Mouse (Mus musculus): ENCODE measurements around the gene Zbtb40. TPM values are rescaled to one million over a fixed set of nuclear protein-coding genes. Genes with fewer than 3 reads are reported as not detected.

Zbtb40 gene
- total and polyA plus RNA-seq, 3 experiments, result 2.7 to 7.1 (median 6.7) TPM

DNA sequence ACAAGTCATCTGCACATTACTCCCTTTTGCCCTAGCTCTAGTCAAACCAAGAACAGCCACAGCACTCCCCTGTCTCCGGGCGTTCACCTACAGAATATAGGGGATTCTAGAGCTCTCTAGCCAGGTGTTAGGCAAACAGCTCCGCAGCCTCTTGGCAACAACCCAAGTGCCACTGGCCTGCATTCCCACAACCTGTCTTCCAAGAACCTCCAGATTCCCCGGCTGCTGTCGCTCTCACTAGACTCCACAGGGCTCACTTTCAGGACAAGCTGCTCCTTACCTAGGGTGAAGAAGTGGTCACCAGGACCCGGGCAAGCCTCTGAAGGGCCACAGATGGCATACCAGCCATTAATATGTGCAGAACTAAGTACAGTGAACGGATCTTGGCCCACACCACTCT, 17.3 kb downstream of the Zbtb40 start:
- no peak overlapping the region for H3K27ac ChIP-seq (ENCODE audit: insufficient read depth, low read depth)
- H3K36me3 ChIP-seq (replicated peaks in 1 of 2; ENCODE audit: control insufficient read depth in 1 of 2, insufficient read depth in 1 of 2, low read length in 1 of 2), result peaks cover 0 to 12% of the 10 kb centered on the region in 2 experiments
- H3K4me2 ChIP-seq (ENCODE audit: insufficient read depth, low read depth, poor library complexity, severe bottlenecking), result no peak overlapping the region
- dilution Hi-C loops (cut with MboI; ENCODE audit: extremely low pct_ligation_motif_present, extremely low pct_unique_long_range_greater_than_20kb, low sequenced_read_pairs) (no loop called here), in situ Hi-C loops (cut with MboI; ENCODE audit: low pct_ligation_motif_present, low pct_unique_long_range_greater_than_20kb, low sequenced_read_pairs) (no loop called here)
- H3K4me1 ChIP-seq (ENCODE audit: control insufficient read depth in 1 of 2, insufficient read depth in 2 of 2), result no peaks in the 10 kb centered on the region
- H3K79me2 ChIP-seq (replicated peaks; ENCODE audit: control insufficient read depth, extremely low read depth, insufficient read depth, poor library complexity, severe bottlenecking), result no peaks in the 10 kb centered on the region
- H3K9me3 ChIP-seq (replicated peaks; ENCODE audit: low read length), result no peaks in the 10 kb centered on the region
- no peaks in the 10 kb centered on the region for H3K27me3 ChIP-seq (replicated peaks)
- no peak for TF ChIP-seq MAZ (IDR thresholded peaks at IDR 0.05; ENCODE audit: low read depth, low read length)
- no peak for TF ChIP-seq POLR2A (IDR thresholded peaks at IDR 0.05; ENCODE audit: low read depth, low read length)
- no peak for TF ChIP-seq ZC3H11A (IDR thresholded peaks at IDR 0.05; ENCODE audit: low read depth, low read length)
- no peak for TF ChIP-seq SIN3A (IDR thresholded peaks at IDR 0.05; ENCODE audit: low read length)
- TF ChIP-seq CHD2 (IDR thresholded peaks at IDR 0.05; ENCODE audit: low read length), result no peak
- TF ChIP-seq MYC (IDR thresholded peaks at IDR 0.05; ENCODE audit: low read depth, low read length), result no peak
- TF ChIP-seq BHLHE40 (IDR thresholded peaks at IDR 0.05; ENCODE audit: low read depth, low read length), result no peak
- no peak for TF ChIP-seq MAFK (IDR thresholded peaks at IDR 0.05; ENCODE audit: insufficient replicate concordance, low read length)
- TF ChIP-seq MEF2A (IDR thresholded peaks at IDR 0.05; ENCODE audit: borderline replicate concordance, low read depth, low read length), result no peak
- TF ChIP-seq TCF12 (IDR thresholded peaks at IDR 0.05; ENCODE audit: low read depth, low read length), result no peak
- TF ChIP-seq UBTF (IDR thresholded peaks at IDR 0.05; ENCODE audit: low read depth, low read length), result no peak
- no peak for TF ChIP-seq PAX5 (IDR thresholded peaks at IDR 0.05; ENCODE audit: low read length)
- TF ChIP-seq KAT2A (IDR thresholded peaks at IDR 0.05; ENCODE audit: insufficient replicate concordance, low read length), result no peak
- no peak for TF ChIP-seq CHD1 (IDR thresholded peaks at IDR 0.05; ENCODE audit: low read depth, low read length)
- no peak for TF ChIP-seq NRF1 (IDR thresholded peaks at IDR 0.05; ENCODE audit: low read depth, low read length)
- no peak for TF ChIP-seq RCOR1 (conservative IDR thresholded peaks at IDR 0.05; ENCODE audit: low read depth, low read length)
- no peak for TF ChIP-seq MXI1 (IDR thresholded peaks at IDR 0.05; ENCODE audit: low read depth, low read length)
- TF ChIP-seq ETS1 (conservative IDR thresholded peaks at IDR 0.05; ENCODE audit: low read depth, low read length), result no peak
- no peak for TF ChIP-seq ZMIZ1 (IDR thresholded peaks at IDR 0.05; ENCODE audit: low read depth, low read length)
- TF ChIP-seq USF1 (IDR thresholded peaks at IDR 0.05; ENCODE audit: low read depth, low read length), result no peak
- H3K9ac ChIP-seq (ENCODE audit: insufficient read depth, low read depth), result no peak overlapping the region
- no peak for DNase-seq (ENCODE audit: extremely low read depth)
- no peak overlapping the region for H3K4me3 ChIP-seq (replicated peaks in 1 of 3; ENCODE audit: low read depth in 2 of 3, low read length in 2 of 3, poor library complexity in 1 of 3)

DNA sequence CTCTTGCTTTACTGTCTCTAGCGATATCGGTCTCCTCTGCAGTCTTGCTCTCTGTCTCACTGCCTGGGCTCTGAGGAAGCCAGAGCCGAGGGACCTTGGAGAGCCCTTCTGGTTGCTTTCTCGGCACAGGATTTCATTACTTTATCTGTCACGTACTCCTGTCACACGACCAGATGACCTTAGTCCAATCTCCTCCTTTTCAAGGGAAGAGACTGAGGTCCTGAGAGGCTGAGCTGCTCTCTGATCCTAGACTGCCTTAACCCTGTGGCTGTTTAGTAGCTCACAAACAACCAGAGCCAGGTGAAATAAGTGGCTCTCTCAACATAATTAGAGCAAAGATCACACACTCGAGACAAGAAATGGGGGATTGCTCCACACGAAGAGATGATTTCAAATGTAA, 19.3 kb downstream of the Zbtb40 start:
- Histone ChIP-seq H3K9me3 (replicated peaks; ENCODE audit: low read length) (no peaks in the 10 kb centered on the region), H3K79me2 (replicated peaks; ENCODE audit: control insufficient read depth, extremely low read depth, insufficient read depth, poor library complexity, severe bottlenecking) (no peaks in the 10 kb centered on the region), H3K4me3 (replicated peaks in 1 of 3; ENCODE audit: low read depth in 2 of 3, low read length in 2 of 3, poor library complexity in 1 of 3) (no peak overlapping the region), H3K4me2 (ENCODE audit: insufficient read depth, low read depth, poor library complexity, severe bottlenecking) (no peak overlapping the region), H3K4me1 (ENCODE audit: control insufficient read depth in 1 of 2, insufficient read depth in 2 of 2) (no peaks in the 10 kb centered on the region), H3K27ac (ENCODE audit: insufficient read depth, low read depth) (no peak overlapping the region), H3K27me3 (replicated peaks) (no peaks in the 10 kb centered on the region), H3K9ac (ENCODE audit: insufficient read depth, low read depth) (no peak overlapping the region), H3K36me3 (replicated peaks in 1 of 2; ENCODE audit: control insufficient read depth in 1 of 2, insufficient read depth in 1 of 2, low read length in 1 of 2) (peaks cover 0 to 20% of the 10 kb centered on the region in 2 experiments)
- no peak for DNase-seq (ENCODE audit: extremely low read depth)
- dilution Hi-C loops (cut with MboI; ENCODE audit: extremely low pct_ligation_motif_present, extremely low pct_unique_long_range_greater_than_20kb, low sequenced_read_pairs), result no loop called here
- in situ Hi-C loops (cut with MboI; ENCODE audit: low pct_ligation_motif_present, low pct_unique_long_range_greater_than_20kb, low sequenced_read_pairs), result no loop called here
- TF ChIP-seq USF1 (IDR thresholded peaks at IDR 0.05; ENCODE audit: low read depth, low read length) (no peak), GABPA (IDR thresholded peaks at IDR 0.05; ENCODE audit: insufficient replicate concordance, low read depth, low read length) (no peak), CHD2 (IDR thresholded peaks at IDR 0.05; ENCODE audit: low read length) (no peak), MEF2A (IDR thresholded peaks at IDR 0.05; ENCODE audit: borderline replicate concordance, low read depth, low read length) (no peak), ELF1 (IDR thresholded peaks at IDR 0.05; ENCODE audit: low read depth, low read length) (no peak), TCF12 (IDR thresholded peaks at IDR 0.05; ENCODE audit: low read depth, low read length) (no peak), SMC3 (IDR thresholded peaks at IDR 0.05; ENCODE audit: low read depth, low read length) (no peak)

Measured in CH12.LX (cell line).